9 mouse cellular contexts compared by ENCODE assay signal in genomic region chr9:123679198-123679597, GRCm38 (mm10). TPM values are rescaled to one million over a fixed set of nuclear protein-coding genes. Genes with fewer than 3 reads are reported as not detected.
DNase-seq lines count a peak whose midpoint lies in the region; ATAC-seq lines count a peak whose summit lies in the region.
"Had no signal": no experiment of that assay in that cellular context is flagged by ENCODE, and none has a peak within 500 bp of the region (broad histone marks: within the 10 kb centered on the region; RNA-seq: fewer than 3 reads in every experiment).

No protein-coding gene starts in this region.

- peaks cover 8% of the 10 kb centered on the region; the same call in 1 of the 2 replicates for H3K4me1 ChIP-seq in kidney, embryonic 14.5 days (ENCODE audit: control insufficient read depth, insufficient read depth, low read length)
- H3K4me1 ChIP-seq in limb, embryonic 10.5 days = peaks cover 9% of the 10 kb centered on the region
- 0 out of 2 replicates have a peak, but pooled peaks cover 5% of the 10 kb centered on the region for H3K4me1 ChIP-seq in neural tube, embryonic 11.5 days (ENCODE audit: control insufficient read depth, insufficient read depth, low read length)

- no peaks in the 10 kb centered on the region for H3K9me3 ChIP-seq in kidney, embryonic 14.5 days (ENCODE audit: control insufficient read depth, low read length)
- H3K9me3 ChIP-seq in limb, embryonic 10.5 days (replicated peaks) = no peaks in the 10 kb centered on the region
- no peaks in the 10 kb centered on the region for H3K9me3 ChIP-seq in neural tube, embryonic 11.5 days (ENCODE audit: control insufficient read depth, low read length)

- no peak overlapping the region for H3K27ac ChIP-seq in kidney, embryonic 14.5 days (ENCODE audit: low read depth, low read length)
- H3K27ac ChIP-seq in limb, embryonic 10.5 days = no peak overlapping the region
- H3K27ac ChIP-seq in neural tube, embryonic 11.5 days (ENCODE audit: low read depth, low read length) = no peak overlapping the region

- H3K4me3 ChIP-seq in kidney, embryonic 14.5 days (ENCODE audit: low read length) = peak overlapping the region; percentile 43; the same call in 1 of the 2 replicates
- peak overlapping the region; percentile 50; the same call in 1 of the 2 replicates for H3K4me3 ChIP-seq in limb, embryonic 10.5 days
- H3K4me3 ChIP-seq in neural tube, embryonic 11.5 days (ENCODE audit: low read depth, low read length) = no peak overlapping the region

- no peaks in the 10 kb centered on the region for H3K36me3 ChIP-seq in kidney, embryonic 14.5 days (ENCODE audit: control insufficient read depth, insufficient read depth, low read length)
- no peaks in the 10 kb centered on the region for H3K36me3 ChIP-seq in limb, embryonic 10.5 days
- H3K36me3 ChIP-seq in neural tube, embryonic 11.5 days (ENCODE audit: control insufficient read depth, insufficient read depth, low read length) = no peaks in the 10 kb centered on the region

- peaks cover 36% of the 10 kb centered on the region for H3K27me3 ChIP-seq in kidney, embryonic 14.5 days (ENCODE audit: control insufficient read depth, insufficient read depth, low read length)
- H3K27me3 ChIP-seq in limb, embryonic 10.5 days (ENCODE audit: low read depth, poor library complexity, severe bottlenecking) = peaks cover 82% of the 10 kb centered on the region
- peaks cover 29% of the 10 kb centered on the region for H3K27me3 ChIP-seq in neural tube, embryonic 11.5 days (ENCODE audit: control insufficient read depth, insufficient read depth, low read length)

- no peak overlapping the region for H3K9ac ChIP-seq in kidney, embryonic 14.5 days (ENCODE audit: low read depth, low read length)
- H3K9ac ChIP-seq in neural tube, embryonic 11.5 days (ENCODE audit: low read length) = no peak overlapping the region

- peak overlapping the region; percentile 77 for H3K4me2 ChIP-seq in kidney, embryonic 14.5 days (replicated peaks; ENCODE audit: low read depth, low read length)
- 0 out of 2 replicates have a peak overlapping the region, but pooled peaks have one; percentile 67 for H3K4me2 ChIP-seq in neural tube, embryonic 11.5 days (ENCODE audit: low read depth)

- no peak for ATAC-seq in kidney, embryonic 14.5 days (ENCODE audit: low FRiP score, low TSS enrichment)
- ATAC-seq in erythroid progenitor cell, adult 5-6 weeks (replicated peaks; ENCODE audit: low FRiP score, poor library complexity, severe bottlenecking) = peak; percentile 25; the same call in 1 of the 2 replicates
- no peak for ATAC-seq in neural tube, embryonic 11.5 days (ENCODE audit: insufficient read depth, low FRiP score, low TSS enrichment)

- WGBS in kidney, embryonic 14.5 days = 32% methylated on average over 2 of the region's 2 CpGs
- 19% methylated on average over 2 of the region's 2 CpGs for WGBS in limb, embryonic 10.5 days
- 16% methylated on average over 2 of the region's 2 CpGs for WGBS in neural tube, embryonic 11.5 days

- no peak for DNase-seq in kidney, adult 11 months
- DNase-seq in limb, embryonic 10.5 days (ENCODE audit: low spot score) = peak; percentile 30
- peak; percentile 19 for DNase-seq in neural tube, embryonic 11.5 days (ENCODE audit: low spot score)
- no peak for DNase-seq in frontal cortex, postnatal 10 days (ENCODE audit: low spot score in 2 of 2)
- no peak for DNase-seq in gastrocnemius, postnatal 4 days (ENCODE audit: low spot score in 2 of 2)
- no peak for DNase-seq in retina, postnatal 1 day

RNA-seq across cellular contexts. Expression of gene Slc6a20a, which starts 0.5 kb away (rescaled TPM):
- polyA plus RNA-seq in kidney, embryonic 14.5 days (2014; fragmentation: Nextera tagmentation; extraction: Ambion mirVana) = 0.10 and 0.88 TPM in 2 replicates
- total RNA-seq in erythroid progenitor cell, adult 5-6 weeks (2015; ENCODE audit: low replicate concordance) = 133 and 154 TPM in 2 replicates
- 73.2 and 116 TPM in 2 replicates for total RNA-seq in erythroid progenitor cell, adult 5-6 weeks (2017; ENCODE audit: low replicate concordance)
- polyA plus RNA-seq in limb, embryonic 10.5 days (2016; fragmentation: Nextera tagmentation; extraction: Ambion mirVana) = 0.08 TPM in 1 of 2 replicates, not detected in the other
- 0.12 and 0.22 TPM in 2 replicates for polyA plus RNA-seq in neural tube, embryonic 11.5 days (2014; fragmentation: Nextera tagmentation; extraction: Ambion mirVana)
- not detected for total RNA-seq in gastrocnemius, postnatal 4 days (2021)
- total RNA-seq: liver, adult 2 months had no signal
- polyA plus RNA-seq: liver, adult 2 months had no signal

RNA-seq across cellular contexts. Expression of gene Ccr9, which starts 1.0 kb away (rescaled TPM):
- polyA plus RNA-seq in kidney, embryonic 14.5 days (2014; fragmentation: Nextera tagmentation; extraction: Ambion mirVana) = 0.18 and 0.23 TPM in 2 replicates
- 2.9 and 5.0 TPM in 2 replicates for total RNA-seq in erythroid progenitor cell, adult 5-6 weeks (2015; ENCODE audit: low replicate concordance)
- total RNA-seq in erythroid progenitor cell, adult 5-6 weeks (2017; ENCODE audit: low replicate concordance) = 1.0 and 1.4 TPM in 2 replicates
- polyA plus RNA-seq in limb, embryonic 10.5 days (2016; fragmentation: Nextera tagmentation; extraction: Ambion mirVana) = 0.06 and 0.10 TPM in 2 replicates
- polyA plus RNA-seq in neural tube, embryonic 11.5 days (2014; fragmentation: Nextera tagmentation; extraction: Ambion mirVana) = 0.08 TPM in 1 of 2 replicates, not detected in the other
- under 1 TPM in 1 of 2 experiments, not detected in 1; 0.20 TPM for total RNA-seq in gastrocnemius, postnatal 4 days (2021)

RNA-seq across cellular contexts. Expression of gene Lztfl1, which starts 38.3 kb away (rescaled TPM):
- 62.0 and 66.9 TPM in 2 replicates for polyA plus RNA-seq in kidney, embryonic 14.5 days (2014; fragmentation: Nextera tagmentation; extraction: Ambion mirVana)
- total RNA-seq in erythroid progenitor cell, adult 5-6 weeks (2015; ENCODE audit: low replicate concordance) = 18.0 and 35.3 TPM in 2 replicates
- total RNA-seq in erythroid progenitor cell, adult 5-6 weeks (2017; ENCODE audit: low replicate concordance) = 15.4 and 21.2 TPM in 2 replicates
- 35.3 and 35.6 TPM in 2 replicates for polyA plus RNA-seq in limb, embryonic 10.5 days (2016; fragmentation: Nextera tagmentation; extraction: Ambion mirVana)
- 46.6 and 52.5 TPM in 2 replicates for polyA plus RNA-seq in neural tube, embryonic 11.5 days (2014; fragmentation: Nextera tagmentation; extraction: Ambion mirVana)
- 10 to 100 TPM; 35.3 to 41.7 TPM for total RNA-seq in gastrocnemius, postnatal 4 days (2021)

RNA-seq across cellular contexts. Expression of gene Slc6a20b, which starts 46.8 kb away (rescaled TPM):
- polyA plus RNA-seq in kidney, embryonic 14.5 days (2014; fragmentation: Nextera tagmentation; extraction: Ambion mirVana) = 0.32 and 0.41 TPM in 2 replicates
- total RNA-seq in erythroid progenitor cell, adult 5-6 weeks (2015; ENCODE audit: low replicate concordance) = 2.5 and 7.1 TPM in 2 replicates
- 3.4 and 5.1 TPM in 2 replicates for total RNA-seq in erythroid progenitor cell, adult 5-6 weeks (2017; ENCODE audit: low replicate concordance)
- polyA plus RNA-seq in limb, embryonic 10.5 days (2016; fragmentation: Nextera tagmentation; extraction: Ambion mirVana) = 0.15 and 0.20 TPM in 2 replicates
- 0.08 and 0.20 TPM in 2 replicates for polyA plus RNA-seq in neural tube, embryonic 11.5 days (2014; fragmentation: Nextera tagmentation; extraction: Ambion mirVana)
- total RNA-seq in gastrocnemius, postnatal 4 days (2021) = not detected
- total RNA-seq: liver, adult 2 months had no signal
- polyA plus RNA-seq: liver, adult 2 months had no signal

Comparison
In these comparisons a context has a peak if more than half of its experiments do, and no peak if none do; other contexts are left out.
1. DNase-seq: peak in limb, embryonic 10.5 days (single experiment) and neural tube, embryonic 11.5 days (single experiment); none in kidney, adult 11 months (single experiment), frontal cortex, postnatal 10 days (0 of 2), gastrocnemius, postnatal 4 days (0 of 2) and retina, postnatal 1 day (single experiment).